Mouse (Mus musculus) cortical plate, adult 2 months (tissue): Measurements from ENCODE around the gene Olfr476.
"Not testable (repeated sequence)": the region's sequence is repeated elsewhere in the genome, so short reads cannot be mapped to it uniquely, and the experiment has no call there.

ENCODE experiments used
- CTCF ChIP-seq: fragments of 200-500 bp; IDR thresholded peaks from 2 replicates; pipeline ENCODE4 v1.5.1; 2011; ENCODE audit warnings: mild to moderate bottlenecking, control low read depth, low read length; ENCODE audit not compliant: insufficient read depth; ENCODE audit errors: extremely low read depth
- POLR2A ChIP-seq: fragments of 200-500 bp; IDR thresholded peaks from 2 replicates; pipeline ENCODE4 v1.6.1; 2011; ENCODE audit warnings: mild to moderate bottlenecking, low read length, control low read depth; ENCODE audit not compliant: insufficient read depth; ENCODE audit errors: extremely low read depth

DNA sequence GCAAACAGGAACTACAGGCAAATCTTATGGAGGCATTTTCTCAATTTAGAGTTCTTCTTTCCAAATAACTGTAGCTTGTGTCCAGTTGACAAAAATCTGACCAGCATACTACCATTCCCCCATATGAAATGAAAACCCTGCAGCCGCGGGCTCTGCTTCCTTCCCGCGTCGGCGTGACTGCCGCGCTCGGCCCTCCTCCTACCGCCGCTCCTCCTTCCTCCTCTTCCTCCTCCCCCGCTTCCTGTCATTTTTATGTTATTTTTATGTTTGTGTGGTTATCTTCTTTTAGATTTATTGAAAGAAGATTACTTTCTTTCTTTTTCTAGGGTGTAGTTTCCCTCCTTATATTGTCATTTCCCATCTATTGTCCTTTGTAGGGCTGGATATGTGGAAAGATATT is 12.1 kb upstream of the Olfr476 start:
- not testable (repeated sequence) for TF ChIP-seq CTCF, POLR2A
